Mouse (Mus musculus) lung, postnatal 0 days (tissue): ENCODE measurements around the gene Sspn.

ENCODE experiments used
- CTCF ChIP-seq: IDR thresholded peaks from 2 replicates; pipeline ENCODE4 v1.5.1; 2016; ENCODE audit warnings: antibody characterized with exemption, mild to moderate bottlenecking
- EP300 ChIP-seq: IDR thresholded peaks from 2 replicates; pipeline ENCODE4 v1.6.1; 2016; ENCODE audit warnings: antibody characterized with exemption, mild to moderate bottlenecking, control low read depth

DNA sequence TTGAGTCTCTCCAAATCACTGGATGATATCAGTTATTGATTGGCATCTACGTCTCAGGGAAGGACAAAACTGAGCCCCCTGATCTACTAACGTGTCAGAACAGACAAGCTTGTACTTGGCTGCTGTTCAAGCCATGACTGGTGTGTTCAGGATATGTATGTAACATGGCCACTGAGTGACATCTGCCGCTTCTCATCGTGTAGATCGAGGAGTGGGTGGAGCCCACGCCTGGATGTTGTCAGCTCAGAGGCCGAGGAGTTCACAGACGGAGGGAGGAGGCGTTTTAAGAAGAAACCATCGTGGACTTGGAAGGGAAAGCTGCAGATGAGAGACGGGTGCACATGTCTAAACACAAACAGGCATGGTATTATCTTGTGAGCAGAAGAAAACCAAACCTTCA, 39.5 kb upstream of the Sspn start:
- TF ChIP-seq CTCF (no peak), EP300 (no peak)
